Mouse (Mus musculus) kidney, embryonic 16.5 days (tissue): ENCODE results near the gene Syce3. TPM values are rescaled to one million over a fixed set of nuclear protein-coding genes. Genes with fewer than 3 reads are reported as not detected.

Experiments used
- ATAC-seq: fragments of 200-750 bp; cut with Nextera tagmentation; 2 replicates; pipeline ENCODE4 v1.8.0; 2017; ENCODE audit warnings: moderate TSS enrichment; ENCODE audit not compliant: low FRiP score, low TSS enrichment
- H3K27ac ChIP-seq: fragments of 300-500 bp; sonication (generic); 2 replicates; pipeline ENCODE4 v1.5.1; 2014; ENCODE audit warnings: low read length
- H3K27me3 ChIP-seq: fragments of 300-500 bp; sonication (generic); 2 replicates; pipeline ENCODE4 v1.6.1; 2014; ENCODE audit warnings: low read length, control low read depth, mixed read lengths; ENCODE audit not compliant: insufficient read depth
- H3K36me3 ChIP-seq: fragments of 300-500 bp; sonication (generic); 2 replicates; pipeline ENCODE4 v1.6.1; 2014; ENCODE audit warnings: low read length, control low read depth, mixed read lengths; ENCODE audit not compliant: insufficient read depth
- H3K4me1 ChIP-seq: fragments of 300-500 bp; sonication (generic); 2 replicates; pipeline ENCODE4 v1.6.1; 2014; ENCODE audit warnings: low read length, control low read depth, mixed read lengths; ENCODE audit not compliant: insufficient read depth
- H3K4me2 ChIP-seq: fragments of 300-500 bp; sonication (generic); replicated peaks from 2 replicates; pipeline ENCODE4 v1.6.1; 2014; ENCODE audit warnings: low read depth, low read length
- H3K4me3 ChIP-seq: fragments of 300-500 bp; sonication (generic); 2 replicates; pipeline ENCODE4 v1.5.1; 2014; ENCODE audit warnings: mild to moderate bottlenecking, low read length
- H3K9ac ChIP-seq: fragments of 300-500 bp; sonication (generic); replicated peaks from 2 replicates; pipeline ENCODE4 v1.6.1; 2014; ENCODE audit warnings: low read length
- H3K9me3 ChIP-seq: fragments of 300-500 bp; sonication (generic); 2 replicates; pipeline ENCODE4 v1.6.1; 2016; ENCODE audit warnings: low read length, control low read depth
- WGBS: fragments of 180-500 bp; shearing (Covaris S2); extraction: QIAGEN DNeasy Blood & Tissue Kit; methylation state at CpG from one replicate; pipeline ENCODE4 v1.1.7; 2014; 5-methylcytosine and 5-hydroxymethylcytosine counted together
- polyA plus RNA-seq: library from polyadenylated mRNA; unstranded; fragments of >200 nt; fragmentation: Nextera tagmentation; extraction: Ambion mirVana; gene quantifications from 2 replicates; pipeline ENCODE4 v1.2.1, GENCODE M21; 2015

Gene Syce3
- polyA plus RNA-seq, 1 experiment from 2014 or later = not detected

GRCm38 (mm10) chr15:89396883-89397282 is 13.4 kb downstream of the Syce3 start:
- Histone ChIP-seq H3K27ac (no peak overlapping the region), H3K9me3 (no peaks in the 10 kb centered on the region), H3K4me3 (no peak overlapping the region), H3K4me2 (no peak overlapping the region), H3K36me3 (no peaks in the 10 kb centered on the region), H3K9ac (no peak overlapping the region), H3K27me3 (no peaks in the 10 kb centered on the region), H3K4me1 (no peaks in the 10 kb centered on the region)
- ATAC-seq = no peak
- WGBS = 78% methylated on average over 4 of the region's 4 CpGs

GRCm38 (mm10) chr15:89390081-89390480 is 20.2 kb downstream of the Syce3 start:
- H3K27ac ChIP-seq = no peak overlapping the region
- no peak overlapping the region for H3K4me2 ChIP-seq
- no peaks in the 10 kb centered on the region for H3K36me3 ChIP-seq
- no peaks in the 10 kb centered on the region for H3K4me1 ChIP-seq
- no peaks in the 10 kb centered on the region for H3K9me3 ChIP-seq
- no peaks in the 10 kb centered on the region for H3K27me3 ChIP-seq
- H3K9ac ChIP-seq = no peak overlapping the region
- 94% methylated on average over 10 of the region's 10 CpGs for WGBS
- H3K4me3 ChIP-seq = no peak overlapping the region
- no peak for ATAC-seq

GRCm38 (mm10) chr15:89387127-89387526 is 23.2 kb downstream of the Syce3 start:
- no peak overlapping the region for H3K4me3 ChIP-seq
- H3K4me1 ChIP-seq = no peaks in the 10 kb centered on the region
- no peak overlapping the region for H3K4me2 ChIP-seq
- H3K27ac ChIP-seq = no peak overlapping the region
- no peaks in the 10 kb centered on the region for H3K36me3 ChIP-seq
- WGBS = 44% methylated on average over 12 of the region's 12 CpGs
- no peaks in the 10 kb centered on the region for H3K9me3 ChIP-seq
- H3K27me3 ChIP-seq = no peaks in the 10 kb centered on the region
- ATAC-seq = no peak
- H3K9ac ChIP-seq = no peak overlapping the region

GRCm38 (mm10) chr15:89384617-89385016 is 25.7 kb downstream of the Syce3 start, which contains the start of gene Klhdc7b:
TSS of gene Klhdc7b (plus strand) at chr15:89384917.
- Histone ChIP-seq H3K4me3 (no peak within 1 kb of the TSS), H3K27ac (no peak within 1 kb of the TSS), H3K4me1 (peaks cover under 1% of the 10 kb centered on the region; the same call in 1 of the 2 replicates), H3K27me3 (peaks cover 11% of the 10 kb centered on the region), H3K36me3 (no peaks in the 10 kb centered on the region), H3K9ac (no peak within 1 kb of the TSS), H3K4me2 (no peak within 1 kb of the TSS), H3K9me3 (no peaks in the 10 kb centered on the region)
- WGBS = 86% methylated on average over 7 of the region's 7 CpGs
- ATAC-seq = 0 out of 2 replicates have a peak, but pooled peaks have one; percentile 9

DNA sequence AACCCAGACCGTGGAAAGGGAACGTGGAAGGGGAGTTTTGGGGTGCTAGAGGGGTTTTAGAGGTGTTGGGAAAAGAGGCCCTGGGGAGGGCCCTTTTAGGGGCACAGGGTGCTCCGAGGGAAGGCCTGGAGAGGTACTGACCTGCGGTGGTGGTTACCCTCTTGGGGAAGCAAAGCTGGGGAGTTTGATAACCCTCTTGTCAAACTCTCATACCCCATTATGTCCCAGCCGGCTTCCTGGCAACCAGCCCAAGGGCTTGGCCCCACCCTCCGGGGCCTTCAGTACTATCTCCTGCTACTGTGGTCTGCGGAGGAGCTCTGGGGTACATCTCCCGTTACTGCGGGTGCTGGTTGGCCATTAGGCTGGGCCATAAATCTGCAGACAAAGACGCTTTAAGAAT is 30.9 kb downstream of the Syce3 start:
- peaks cover 48% of the 10 kb centered on the region for H3K27me3 ChIP-seq
- WGBS = 8% methylated on average over 10 of the region's 10 CpGs

GRCm38 (mm10) chr15:89378831-89379401 is 31.4 kb downstream of the Syce3 start, which contains the start of gene Odf3b:
TSS of gene Odf3b (minus strand) at chr15:89379282.
- Histone ChIP-seq H3K4me2 (peak within 1 kb of the TSS; percentile 82), H3K27ac (no peak within 1 kb of the TSS), H3K9ac (peak within 1 kb of the TSS; percentile 63), H3K27me3 (peaks cover 48% of the 10 kb centered on the region), H3K4me1 (peaks cover 21% of the 10 kb centered on the region), H3K9me3 (no peaks in the 10 kb centered on the region), H3K4me3 (peak within 1 kb of the TSS; percentile 49), H3K36me3 (no peaks in the 10 kb centered on the region)
- WGBS = under 1% methylated on average over 33 of the region's 33 CpGs
- peak; percentile 4; the same call in 1 of the 2 replicates for ATAC-seq

More for the DNA sequence above, 30.9 kb downstream of the Syce3 start:
- Histone ChIP-seq H3K4me2 (peak overlapping the region; percentile 82), H3K4me1 (peaks cover 17% of the 10 kb centered on the region), H3K36me3 (no peaks in the 10 kb centered on the region), H3K9me3 (no peaks in the 10 kb centered on the region), H3K9ac (no peak overlapping the region; the same call in 1 of the 2 replicates), H3K4me3 (peak overlapping the region; percentile 49), H3K27ac (no peak overlapping the region)
- ATAC-seq = no peak

- Histone ChIP-seq H3K4me3 (peak overlapping the region; percentile 49), H3K4me2 (peak overlapping the region; percentile 82), H3K36me3 (no peaks in the 10 kb centered on the region), H3K9me3 (no peaks in the 10 kb centered on the region), H3K9ac (peak overlapping the region; percentile 63), H3K4me1 (peaks cover 22% of the 10 kb centered on the region), H3K27ac (no peak overlapping the region), H3K27me3 (peaks cover 48% of the 10 kb centered on the region)
- no peak for ATAC-seq
- WGBS = 9% methylated on average over 46 of the region's 46 CpGs
Observed at GRCm38 (mm10) chr15:89377938-89378828, 32.1 kb downstream of the Syce3 start.

DNA sequence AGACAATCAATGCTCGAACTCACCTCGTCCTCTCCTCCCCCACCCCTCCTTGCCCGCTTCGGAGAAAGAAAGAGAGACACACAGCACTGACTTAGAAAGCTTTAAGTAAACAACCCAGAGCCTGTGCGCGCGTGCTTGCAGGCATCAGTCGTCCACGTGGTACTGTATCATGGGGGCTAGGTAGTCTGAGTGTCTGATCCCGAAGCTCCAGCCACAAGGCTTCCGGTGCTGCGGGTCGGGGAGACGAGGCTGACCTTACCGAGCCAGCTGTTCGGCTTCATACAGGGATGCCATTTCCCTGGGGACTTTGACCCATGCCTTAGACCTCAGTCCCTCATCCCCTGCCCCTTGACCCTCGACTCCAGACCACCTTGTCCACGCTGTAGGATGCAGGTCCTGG is 32.9 kb downstream of the Syce3 start:
- no peak for ATAC-seq
- H3K27me3 ChIP-seq = peaks cover 48% of the 10 kb centered on the region
- no peak overlapping the region for H3K27ac ChIP-seq
- H3K36me3 ChIP-seq = peaks cover under 1% of the 10 kb centered on the region; the same call in 1 of the 2 replicates
- peaks cover 30% of the 10 kb centered on the region for H3K4me1 ChIP-seq
- peak overlapping the region; percentile 13 for H3K4me3 ChIP-seq
- no peaks in the 10 kb centered on the region for H3K9me3 ChIP-seq
- H3K9ac ChIP-seq = no peak overlapping the region
- 4% methylated on average over 18 of the region's 18 CpGs for WGBS
- H3K4me2 ChIP-seq = peak overlapping the region; percentile 26

DNA sequence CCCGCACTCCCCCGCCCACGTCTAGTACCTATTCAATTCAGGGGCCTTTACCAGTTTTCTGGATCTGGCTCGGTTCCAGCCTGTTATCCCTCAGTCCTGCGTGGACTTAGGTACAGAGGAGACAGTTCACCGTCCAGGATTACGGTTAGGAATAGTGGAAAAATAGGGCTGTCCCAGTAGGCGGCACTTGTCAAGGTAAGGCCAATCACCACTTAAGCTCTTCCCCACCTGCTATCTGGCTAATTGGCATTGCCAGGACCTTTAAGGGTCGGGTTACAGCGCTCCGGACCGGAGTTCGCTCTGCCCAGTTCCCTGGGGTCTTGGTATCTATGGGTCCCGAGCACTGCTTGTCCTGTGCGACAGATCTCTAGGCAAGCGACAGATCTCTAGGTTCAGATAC is 33.3 kb downstream of the Syce3 start, which contains the start of gene Tymp:
Gene Tymp, minus strand, starts transcription at position 83 of the 400 bp plus-strand sequence.
- no peak within 1 kb of the TSS for H3K9ac ChIP-seq
- 16% methylated on average over 16 of the region's 16 CpGs for WGBS
- H3K36me3 ChIP-seq = peaks cover 5% of the 10 kb centered on the region
- peaks cover 48% of the 10 kb centered on the region for H3K27me3 ChIP-seq
- no peak for ATAC-seq
- H3K27ac ChIP-seq = no peak within 1 kb of the TSS
- peaks cover 30% of the 10 kb centered on the region for H3K4me1 ChIP-seq
- H3K4me3 ChIP-seq = peak within 1 kb of the TSS; percentile 13
- no peaks in the 10 kb centered on the region for H3K9me3 ChIP-seq
- peak within 1 kb of the TSS; percentile 26 for H3K4me2 ChIP-seq
